Mouse (Mus musculus): Measurements from ENCODE around the gene Ror1.
A peak's percentile ranks its signal among the peaks of the same experiment; 100 is the strongest.

Gene Ror1

GRCm38 (mm10) chr4:100095685-100096595 lies at the start of gene Ror1:
TSS of gene Ror1 (plus strand) at chr4:100095791.
- DNase-seq: peak; percentile 91 to 95

GRCm38 (mm10) chr4:100047066-100047465 lies 48.5 kb upstream of the Ror1 start:
- DNase-seq: no peak

- DNase-seq: peak in 1 of 2 experiments; percentile 12
Measured at GRCm38 (mm10) chr4:100048351-100048950, 47.1 kb upstream of the Ror1 start.

- DNase-seq: no peak
Measured at GRCm38 (mm10) chr4:100051767-100052166, 43.8 kb upstream of the Ror1 start.

- DNase-seq: no peak
Measured at GRCm38 (mm10) chr4:100052258-100052657, 43.3 kb upstream of the Ror1 start.

- no peak for DNase-seq
Measured at GRCm38 (mm10) chr4:100056046-100056445, 39.5 kb upstream of the Ror1 start.

GRCm38 (mm10) chr4:100056446-100056845 lies 39.1 kb upstream of the Ror1 start:
- no peak for DNase-seq

GRCm38 (mm10) chr4:100057381-100057780 lies 38.2 kb upstream of the Ror1 start:
- no peak for DNase-seq

- no peak for DNase-seq
Measured at GRCm38 (mm10) chr4:100058631-100059030, 37.0 kb upstream of the Ror1 start.

GRCm38 (mm10) chr4:100059811-100060210 lies 35.8 kb upstream of the Ror1 start:
- DNase-seq: no peak

GRCm38 (mm10) chr4:100061396-100062066 lies 34.1 kb upstream of the Ror1 start:
- DNase-seq: no peak

GRCm38 (mm10) chr4:100065686-100066085 lies 29.9 kb upstream of the Ror1 start:
- DNase-seq: no peak

GRCm38 (mm10) chr4:100070101-100070500 lies 25.5 kb upstream of the Ror1 start:
- no peak for DNase-seq

GRCm38 (mm10) chr4:100096596-100097181 lies 1.1 kb downstream of the Ror1 start:
- peak; percentile 26 to 57 for DNase-seq

GRCm38 (mm10) chr4:100097364-100097979 lies 1.9 kb downstream of the Ror1 start:
- no peak for DNase-seq

GRCm38 (mm10) chr4:100101066-100101820 lies 5.7 kb downstream of the Ror1 start:
- DNase-seq: peak; percentile 48 to 50

- DNase-seq: no peak
Measured at GRCm38 (mm10) chr4:100101844-100102243, 6.3 kb downstream of the Ror1 start.

GRCm38 (mm10) chr4:100104241-100104640 lies 8.7 kb downstream of the Ror1 start:
- DNase-seq: no peak

- DNase-seq: no peak
Measured at GRCm38 (mm10) chr4:100107593-100107992, 12.0 kb downstream of the Ror1 start.

- no peak for DNase-seq
Measured at GRCm38 (mm10) chr4:100108551-100108950, 13.0 kb downstream of the Ror1 start.

- no peak for DNase-seq
Measured at GRCm38 (mm10) chr4:100114148-100114547, 18.6 kb downstream of the Ror1 start.

GRCm38 (mm10) chr4:100116366-100116765 lies 20.8 kb downstream of the Ror1 start:
- DNase-seq: no peak

Measured in kidney, postnatal 36 days (tissue).